Mouse (Mus musculus) cerebellum, adult 2 months (tissue): ENCODE measurements around the gene Traf5.

Experiments used
- CTCF ChIP-seq: fragments of 200-500 bp; IDR thresholded peaks from 2 replicates; pipeline ENCODE4 v1.5.1; 2011; ENCODE audit warnings: low read depth, mild to moderate bottlenecking, control low read depth, low read length, moderate library complexity, borderline replicate concordance; ENCODE audit not compliant: insufficient read depth
- POLR2A ChIP-seq: fragments of 200-500 bp; IDR thresholded peaks from 2 replicates; pipeline ENCODE4 v1.6.1; 2011; ENCODE audit warnings: low read length, control low read depth, borderline replicate concordance; ENCODE audit not compliant: insufficient read depth

DNA sequence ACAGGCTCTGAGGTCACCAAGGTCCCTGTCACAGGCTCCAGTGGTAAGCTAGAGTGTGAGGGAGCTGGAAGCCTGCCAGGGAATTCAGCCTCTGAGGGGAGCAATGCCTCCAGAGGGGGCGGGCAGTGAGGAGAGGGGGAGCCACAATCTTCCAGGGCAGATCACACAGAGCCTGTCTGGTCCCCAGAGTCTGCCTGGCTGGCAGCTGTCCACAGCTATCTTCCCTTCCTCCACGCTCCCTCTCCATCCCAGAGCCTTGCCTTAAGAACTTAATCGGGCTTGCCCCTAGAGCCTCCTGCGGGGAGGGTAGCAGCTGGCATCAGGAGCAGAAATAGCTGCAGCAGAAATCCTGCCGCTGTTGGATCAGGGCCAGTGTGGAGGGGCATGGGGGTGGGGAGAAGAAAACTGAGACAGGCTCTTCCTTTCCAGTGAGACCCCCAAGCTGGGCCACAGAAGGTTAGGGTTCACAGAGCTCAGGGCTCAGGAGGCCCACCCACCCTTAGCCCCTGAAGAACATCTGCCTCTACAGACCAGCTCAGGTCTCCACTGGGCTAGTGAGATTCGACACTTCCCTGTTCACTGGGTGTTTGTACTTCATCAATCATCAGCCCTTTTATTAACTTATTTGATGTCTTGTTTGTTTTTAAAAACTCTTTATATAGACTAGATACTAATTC is 110.8 kb downstream of the Traf5 start:
- TF ChIP-seq CTCF (no peak), POLR2A (no peak)
